Comparison of ENCODE assay signal across 12 mouse cellular contexts in genomic region chr9:67208420-67208819, GRCm38 (mm10).
DNase-seq lines count a peak whose midpoint lies in the region; ATAC-seq and TF ChIP-seq lines count a peak whose summit lies in the region.
"Had no signal": no experiment of that assay in that cellular context is flagged by ENCODE, and none has a peak within 500 bp of the region (broad histone marks: within the 10 kb centered on the region; RNA-seq: fewer than 3 reads in every experiment).

No protein-coding gene starts in this region.

- no peak overlapping the region for H3ac ChIP-seq in C2C12 (ENCODE audit: control insufficient read depth, insufficient read length, low read depth)

- H3K9ac ChIP-seq in heart, embryonic 12.5 days = no peak overlapping the region
- no peak overlapping the region for H3K9ac ChIP-seq in kidney, postnatal 0 days (ENCODE audit: low read depth, low read length)
- no peak overlapping the region for H3K9ac ChIP-seq in liver, embryonic 11.5 days (ENCODE audit: low read depth, low read length)

- no peaks in the 10 kb centered on the region for H3K36me3 ChIP-seq in heart, embryonic 12.5 days
- no peaks in the 10 kb centered on the region for H3K36me3 ChIP-seq in C2C12 (ENCODE audit: control insufficient read depth, insufficient read depth)
- no peaks in the 10 kb centered on the region for H3K36me3 ChIP-seq in kidney, postnatal 0 days (ENCODE audit: insufficient read depth, low read length)
- H3K36me3 ChIP-seq in liver, embryonic 11.5 days (ENCODE audit: control insufficient read depth, insufficient read depth, low read length) = no peaks in the 10 kb centered on the region

- 23% methylated on average over 3 of the region's 3 CpGs for WGBS in heart, embryonic 12.5 days
- 35% methylated on average over 3 of the region's 3 CpGs for WGBS in kidney, postnatal 0 days
- WGBS in liver, embryonic 11.5 days = 41% methylated on average over 3 of the region's 3 CpGs

- H3K79me3 ChIP-seq in C2C12 (ENCODE audit: low read depth) = no peaks in the 10 kb centered on the region

- no peak overlapping the region for H3K4me3 ChIP-seq in heart, embryonic 12.5 days
- no peak overlapping the region for H3K4me3 ChIP-seq in C2C12 (ENCODE audit: insufficient read depth, poor library complexity, severe bottlenecking)
- H3K4me3 ChIP-seq in kidney, postnatal 0 days (replicated peaks; ENCODE audit: low read depth, low read length) = no peak overlapping the region
- H3K4me3 ChIP-seq in liver, embryonic 11.5 days (ENCODE audit: low read depth, low read length) = no peak overlapping the region
- H3K4me3 ChIP-seq: erythroblast, embryonic 14.5 days; left cerebral cortex, adult 2 months had no signal

- no peak for DNase-seq in heart, adult 8-10 months (ENCODE audit: low spot score)
- peak; percentile 63 for DNase-seq in embryo, embryonic 10.5 days (ENCODE audit: low spot score)
- peak; percentile 37 for DNase-seq in kidney, postnatal 0 days (ENCODE audit: low spot score)
- DNase-seq in liver, embryonic 11.5 days (ENCODE audit: low spot score) = no peak
- DNase-seq in right cerebral cortex, postnatal 14 days = no peak
- no peak for DNase-seq in spleen, postnatal 10 days (ENCODE audit: low spot score in 2 of 2)
- DNase-seq: cerebellum, adult 11 months had no signal

- ATAC-seq in heart, embryonic 12.5 days (ENCODE audit: insufficient number of reproducible peaks, low FRiP score) = no peak
- ATAC-seq in kidney, postnatal 0 days (replicated peaks; ENCODE audit: low FRiP score, low read depth) = no peak
- no peak for ATAC-seq in liver, embryonic 11.5 days (replicated peaks; ENCODE audit: low FRiP score)
- ATAC-seq: CD4-positive, CD25-positive, alpha-beta regulatory T cell, adult 4 months had no signal

- H3K4me2 ChIP-seq in heart, embryonic 12.5 days = no peak overlapping the region
- H3K4me2 ChIP-seq in kidney, postnatal 0 days (ENCODE audit: low read length) = no peak overlapping the region
- H3K4me2 ChIP-seq in liver, embryonic 11.5 days = no peak overlapping the region

- no peaks in the 10 kb centered on the region for H3K79me2 ChIP-seq in C2C12 (ENCODE audit: control insufficient read depth, insufficient read depth)

- peaks cover 28% of the 10 kb centered on the region for H3K4me1 ChIP-seq in heart, embryonic 12.5 days (replicated peaks)
- no peaks in the 10 kb centered on the region for H3K4me1 ChIP-seq in kidney, postnatal 0 days (replicated peaks; ENCODE audit: insufficient read depth, low read length)
- H3K4me1 ChIP-seq in liver, embryonic 11.5 days (replicated peaks; ENCODE audit: control insufficient read depth, insufficient read depth, low read length) = no peaks in the 10 kb centered on the region

- no peak for TF ChIP-seq CTCF in C2C12 (IDR thresholded peaks at IDR 0.05; ENCODE audit: control insufficient read depth, insufficient read depth, insufficient read length)
- no peak; the same call in 1 of the 2 replicates for TF ChIP-seq CTCF in kidney, postnatal 0 days (IDR thresholded peaks at IDR 0.05; ENCODE audit: low read depth)

- H3K27me3 ChIP-seq in heart, embryonic 12.5 days (replicated peaks) = no peaks in the 10 kb centered on the region
- H3K27me3 ChIP-seq in C2C12 (ENCODE audit: control insufficient read depth, insufficient read depth, insufficient read length) = no peaks in the 10 kb centered on the region
- H3K27me3 ChIP-seq in kidney, postnatal 0 days (ENCODE audit: insufficient read depth, low read length) = no peaks in the 10 kb centered on the region
- no peaks in the 10 kb centered on the region for H3K27me3 ChIP-seq in liver, embryonic 11.5 days (replicated peaks; ENCODE audit: control insufficient read depth, insufficient read depth, low read length)

- no peaks in the 10 kb centered on the region for H3K9me3 ChIP-seq in heart, embryonic 12.5 days (replicated peaks)
- no peaks in the 10 kb centered on the region for H3K9me3 ChIP-seq in kidney, postnatal 0 days (replicated peaks; ENCODE audit: low read length)
- no peaks in the 10 kb centered on the region for H3K9me3 ChIP-seq in liver, embryonic 11.5 days (ENCODE audit: control insufficient read depth, low read length)

- H3K27ac ChIP-seq in heart, embryonic 12.5 days (ENCODE audit: poor library complexity, severe bottlenecking) = peak overlapping the region; percentile 29; the same call in 1 of the 2 replicates
- no peak overlapping the region for H3K27ac ChIP-seq in kidney, postnatal 0 days
- no peak overlapping the region for H3K27ac ChIP-seq in liver, embryonic 11.5 days (ENCODE audit: low read depth, low read length)
- H3K27ac ChIP-seq: left cerebral cortex, adult 2 months had no signal

TF ChIP-seq in C2C12, 6 proteins besides CTCF, POLR2A, EP300 and RAD21:
- peak; percentile 40 for TF ChIP-seq MAX (IDR thresholded peaks at IDR 0.05)
- no peak for TF ChIP-seq FOSL1 (IDR thresholded peaks at IDR 0.05; ENCODE audit: insufficient read depth, low read length, poor library complexity, severe bottlenecking)
- TF ChIP-seq MYOG (IDR thresholded peaks at IDR 0.05; ENCODE audit: control insufficient read depth, extremely low read depth, insufficient read length) = no peak
- TF ChIP-seq USF1 (IDR thresholded peaks at IDR 0.05; ENCODE audit: low read depth) = no peak
- TF ChIP-seq CEBPB (IDR thresholded peaks at IDR 0.05; ENCODE audit: low read depth) = no peak
- peak; percentile 43 for TF ChIP-seq MYOD1 (IDR thresholded peaks at IDR 0.05; ENCODE audit: control insufficient read depth, insufficient read length, low read depth)

Comparison
In these comparisons a context has a peak if more than half of its experiments do, and no peak if none do; other contexts are left out.
1. DNase-seq: peak in embryo, embryonic 10.5 days (single experiment) and kidney, postnatal 0 days (single experiment); none in heart, adult 8-10 months (single experiment), liver, embryonic 11.5 days (single experiment), right cerebral cortex, postnatal 14 days (single experiment) and spleen, postnatal 10 days (0 of 2).